Mouse (Mus musculus): ENCODE measurements around the gene Hsf5. TPM values are rescaled to one million over a fixed set of nuclear protein-coding genes. Genes with fewer than 3 reads are reported as not detected.

Gene Hsf5
- not detected for total RNA-seq (2021)
- long read RNA-seq, experiment 1 = 0 reads
- long read RNA-seq, experiment 2 = 0 reads

- no peak for DNase-seq
Measured at GRCm38 (mm10) chr11:87616790-87617474, at the start of gene Hsf5. Hsf5 (plus strand) TSS chr11:87617164.

DNA sequence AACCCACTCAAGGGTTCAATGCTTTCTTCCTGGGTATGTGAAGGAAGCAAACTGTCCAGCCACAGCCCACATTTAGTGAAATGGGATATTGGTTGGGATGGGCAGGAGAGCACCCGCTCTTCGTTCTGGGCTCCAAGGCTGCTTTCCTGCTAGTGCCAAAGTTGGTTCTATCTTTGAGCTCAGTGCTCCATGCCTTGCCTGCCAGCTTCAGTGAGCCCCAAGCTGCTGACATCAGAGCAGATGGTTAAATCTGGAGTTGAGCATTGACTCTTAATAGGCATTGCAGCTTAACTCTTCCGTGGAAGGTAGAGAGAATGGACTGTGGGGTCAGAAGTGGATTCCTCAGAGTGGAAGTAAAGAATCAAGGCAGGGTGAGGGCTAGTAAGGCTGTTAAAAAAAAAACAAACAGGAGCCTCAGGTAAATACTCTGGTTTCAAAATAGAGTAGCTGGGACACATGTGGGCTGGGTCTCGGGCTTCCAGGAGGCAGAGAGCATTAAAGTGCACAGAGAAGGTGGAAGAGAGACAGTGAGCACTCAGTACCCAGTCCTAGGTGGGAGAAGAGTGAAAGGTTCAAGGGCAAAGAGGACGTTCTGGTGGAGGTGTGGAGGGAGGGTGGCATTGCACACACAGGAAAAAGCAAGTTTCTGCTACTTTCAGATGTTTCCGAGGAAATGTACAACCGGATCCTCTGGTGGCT lies 48.6 kb upstream of the Hsf5 start, which contains the start of gene Sept4:
Gene Sept4 (plus strand): TSS at position 649 of the 699 bp plus-strand sequence.
- no peak for DNase-seq

DNA sequence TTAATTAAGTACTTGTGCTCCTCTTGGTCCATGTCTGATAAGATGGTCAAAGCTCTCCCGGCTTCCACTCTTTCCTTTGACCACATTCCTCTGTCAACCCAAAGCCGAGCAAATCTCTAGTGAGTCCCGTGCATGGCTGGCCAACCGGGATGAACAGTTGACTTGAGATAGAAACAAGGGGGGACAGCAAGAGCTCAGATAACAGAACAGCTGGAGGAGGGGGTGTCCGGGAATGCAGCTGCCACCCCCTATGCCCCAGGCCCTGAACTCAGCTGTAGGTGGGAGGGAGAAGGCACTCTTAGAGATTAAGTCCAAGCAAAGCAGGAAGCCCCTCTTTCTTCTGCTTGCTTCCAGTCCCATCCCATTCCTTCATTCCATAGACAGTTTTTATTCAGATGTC lies 46.2 kb upstream of the Hsf5 start:
- no peak for DNase-seq

- peak in 1 of 2 experiments; percentile 57 for DNase-seq
Measured at GRCm38 (mm10) chr11:87571361-87571950, 45.5 kb upstream of the Hsf5 start.

DNA sequence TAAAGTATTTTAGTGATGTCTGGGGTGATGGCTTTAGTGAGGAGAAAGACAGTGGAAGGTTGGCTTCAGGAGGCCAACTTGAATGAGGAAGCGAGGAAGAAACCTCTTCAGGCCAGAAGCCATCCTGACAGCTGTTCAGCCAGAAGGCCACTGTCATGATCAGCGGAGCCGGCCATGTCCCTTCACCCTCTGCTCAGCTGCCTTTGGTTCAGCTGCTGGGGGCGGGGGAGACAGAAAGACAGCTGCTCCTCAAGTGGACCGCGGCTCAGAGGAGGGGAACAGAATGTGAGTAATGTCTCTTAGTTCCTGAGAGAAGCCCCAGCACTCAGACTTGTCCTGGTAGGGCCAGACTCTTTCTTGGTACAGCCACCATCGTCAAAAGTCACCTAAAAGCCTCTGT lies 43.2 kb upstream of the Hsf5 start:
- no peak for DNase-seq

GRCm38 (mm10) chr11:87574520-87575180 lies 42.3 kb upstream of the Hsf5 start:
- DNase-seq = no peak

DNA sequence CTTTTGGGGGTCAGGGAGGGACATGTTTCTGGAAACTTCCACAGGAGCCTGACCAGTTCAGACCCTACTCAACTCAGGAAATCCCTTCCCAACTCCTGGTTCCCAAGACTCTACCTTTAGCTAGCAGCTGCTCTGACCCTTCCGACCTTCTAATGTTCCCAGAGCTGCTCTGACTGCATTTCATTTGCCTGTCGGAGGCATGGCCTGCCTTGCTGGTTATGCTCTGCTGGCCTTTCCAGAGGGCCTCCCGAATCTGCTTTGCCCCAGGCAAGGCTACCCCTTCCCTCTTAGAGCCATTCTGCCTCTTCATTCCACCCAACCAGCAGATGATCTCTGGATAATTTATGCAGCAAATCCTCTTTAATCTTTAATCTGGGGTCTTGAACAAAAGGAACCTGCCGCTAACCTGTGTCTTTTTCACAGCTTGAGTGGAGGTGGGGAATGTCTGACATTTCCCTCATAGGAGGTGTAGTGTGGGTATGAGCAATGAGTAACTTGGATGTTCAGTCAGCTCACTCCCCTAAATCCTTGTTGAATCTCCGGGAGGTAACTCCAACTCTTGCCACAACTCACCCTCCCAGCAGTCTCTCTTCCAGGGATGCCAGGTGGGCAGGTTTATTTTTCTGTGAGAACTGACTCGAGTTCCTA lies 39.2 kb upstream of the Hsf5 start:
- DNase-seq = no peak

- peak; percentile 79 to 83 for DNase-seq
Measured at GRCm38 (mm10) chr11:87578249-87578962, 38.6 kb upstream of the Hsf5 start.

DNA sequence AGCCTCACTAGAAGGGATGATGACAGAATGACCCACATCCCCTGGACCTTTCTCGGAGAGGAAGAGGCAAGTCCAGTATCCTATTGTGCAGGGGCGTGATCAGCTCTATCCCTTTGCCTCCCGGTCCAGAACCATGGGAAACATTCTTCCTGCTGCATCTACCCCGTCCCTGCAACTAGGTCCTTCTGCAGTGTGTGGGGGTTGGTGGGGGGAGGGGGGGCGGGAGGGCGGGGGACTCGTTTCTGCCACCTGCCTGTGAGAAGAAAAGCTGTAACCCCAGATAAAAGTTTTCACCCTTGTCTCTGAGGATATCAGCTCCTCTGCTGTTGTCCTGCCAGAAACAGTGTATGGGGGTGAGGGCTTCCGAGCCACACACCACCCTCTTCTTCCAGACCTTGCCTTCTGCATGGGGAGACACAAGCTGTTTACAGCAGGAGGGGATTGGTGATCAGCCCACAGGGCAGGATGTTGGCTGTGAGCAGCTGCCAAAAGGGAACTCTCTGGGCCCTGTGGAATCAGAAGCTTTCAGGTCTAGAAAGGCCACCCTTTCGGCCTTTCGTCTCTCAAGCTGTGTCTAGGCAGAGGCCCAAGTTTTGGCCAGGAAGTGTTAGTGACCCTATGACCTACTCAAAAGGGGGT lies 37.9 kb upstream of the Hsf5 start:
- peak; percentile 62 to 78 for DNase-seq

GRCm38 (mm10) chr11:87579713-87580112 lies 37.3 kb upstream of the Hsf5 start:
- peak in 1 of 2 experiments; percentile 40 for DNase-seq

- DNase-seq = no peak
Measured at GRCm38 (mm10) chr11:87580543-87581085, 36.4 kb upstream of the Hsf5 start.

- no peak for DNase-seq
Measured at GRCm38 (mm10) chr11:87581161-87581865, 35.7 kb upstream of the Hsf5 start.

- DNase-seq = no peak
Measured at GRCm38 (mm10) chr11:87581933-87582710, 34.8 kb upstream of the Hsf5 start.

DNA sequence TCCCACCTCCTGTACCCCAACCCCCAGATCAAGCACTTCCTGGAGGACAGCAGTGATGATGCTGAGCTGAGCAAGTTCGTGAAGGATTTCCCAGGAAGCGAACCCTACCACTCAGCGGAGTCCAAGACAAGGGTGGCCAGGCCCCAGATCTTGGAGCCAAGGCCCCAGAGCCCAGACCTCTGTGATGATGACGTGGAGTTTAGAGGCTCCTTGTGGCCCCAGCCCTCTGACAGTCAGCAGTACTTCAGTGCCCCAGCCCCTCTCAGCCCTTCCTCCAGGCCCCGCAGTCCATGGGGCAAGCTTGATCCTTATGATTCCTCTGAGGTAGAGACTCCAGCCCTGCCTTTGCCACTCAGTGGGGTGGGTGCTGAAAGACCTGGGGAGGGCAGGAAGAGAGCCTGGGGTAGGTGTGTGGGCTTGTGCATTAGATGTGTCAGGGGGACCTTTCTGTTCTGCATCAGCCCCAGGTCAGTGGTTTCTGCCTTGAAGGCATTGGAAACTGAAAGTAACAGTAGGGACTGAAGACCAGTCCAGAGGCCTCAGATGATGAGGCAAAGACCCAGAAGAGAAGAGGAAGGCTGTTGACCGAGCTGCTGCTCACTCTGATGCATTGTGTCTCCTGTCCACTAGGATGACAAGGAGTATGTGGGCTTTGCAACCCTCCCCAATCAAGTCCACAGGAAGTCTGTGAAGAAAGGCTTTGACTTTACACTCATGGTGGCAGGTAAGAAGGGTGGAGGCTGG lies 33.5 kb upstream of the Hsf5 start:
- no peak for DNase-seq

GRCm38 (mm10) chr11:87584711-87585505 lies 32.1 kb upstream of the Hsf5 start:
- DNase-seq = peak; percentile 76 to 84

GRCm38 (mm10) chr11:87587211-87587874 lies 29.6 kb upstream of the Hsf5 start:
- DNase-seq = no peak

GRCm38 (mm10) chr11:87589605-87590004 lies 27.4 kb upstream of the Hsf5 start:
- DNase-seq = no peak

Measured in heart, adult 18-20 months (tissue).